Mouse (Mus musculus) layer of hippocampus, adult 2 months (tissue): ENCODE data around the gene Olfr686. TPM values are rescaled to one million over a fixed set of nuclear protein-coding genes. Genes with fewer than 3 reads are reported as not detected.

ENCODE experiments used
- DNase-seq, 2 experiments: peaks; one replicate each; pipeline ENCODE4 v3.0.0; 2022; ENCODE audit warnings: low spot score in 2 of 2
- H3K27ac ChIP-seq: fragments of 200-600 bp; 2 replicates; pipeline ENCODE4 v1.8.1; 2022
- H3K4me3 ChIP-seq: fragments of 200-600 bp; 2 replicates; pipeline ENCODE4 v1.8.1; 2022; ENCODE audit warnings: mild to moderate bottlenecking
- CTCF ChIP-seq: fragments of 200-600 bp; conservative IDR thresholded peaks from 2 replicates; pipeline ENCODE4 v1.8.1; 2022; ENCODE audit warnings: antibody characterized with exemption, mild to moderate bottlenecking, moderate library complexity
- long read RNA-seq, 2 experiments: library from polyadenylated mRNA; stranded (forward); transcript quantifications; one replicate each; pipeline ENCODE4 v2.0.0; 2021; ENCODE audit warnings: borderline mapping rate in 2 of 2
- total RNA-seq, 2 experiments: library from RNA; stranded (reverse); gene quantifications; 2 replicates each; pipeline ENCODE4 v1.2.3; 2021

Olfr686 gene
- not detected for total RNA-seq
- long read RNA-seq, experiment 1: 0 reads
- long read RNA-seq, experiment 2: 0 reads

DNA sequence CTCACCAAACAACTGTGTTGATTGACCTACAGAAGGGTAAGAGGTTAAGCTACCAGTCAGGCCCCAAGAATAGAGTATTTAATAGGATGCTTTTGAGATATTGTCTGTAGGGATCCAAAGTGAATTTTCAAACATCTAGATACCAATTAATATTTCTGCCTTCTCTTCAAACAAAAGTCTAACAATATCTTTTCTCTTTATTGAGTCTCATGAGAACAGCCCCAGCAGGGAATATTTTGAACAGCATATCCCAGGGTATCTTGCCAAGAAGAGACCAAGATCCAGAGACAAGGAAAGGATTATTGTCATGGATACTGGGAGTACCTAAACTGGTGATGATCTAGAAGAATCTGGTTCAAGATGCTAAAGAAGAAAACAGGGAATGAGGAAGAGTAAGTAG, at the start of gene Olfr686:
Olfr686 (minus strand) TSS at position 101 of the 400 bp plus-strand sequence.
- H3K27ac ChIP-seq: no peak within 1 kb of the TSS
- no peak within 1 kb of the TSS for H3K4me3 ChIP-seq
- no peak for DNase-seq
- no peak for TF ChIP-seq CTCF

DNA sequence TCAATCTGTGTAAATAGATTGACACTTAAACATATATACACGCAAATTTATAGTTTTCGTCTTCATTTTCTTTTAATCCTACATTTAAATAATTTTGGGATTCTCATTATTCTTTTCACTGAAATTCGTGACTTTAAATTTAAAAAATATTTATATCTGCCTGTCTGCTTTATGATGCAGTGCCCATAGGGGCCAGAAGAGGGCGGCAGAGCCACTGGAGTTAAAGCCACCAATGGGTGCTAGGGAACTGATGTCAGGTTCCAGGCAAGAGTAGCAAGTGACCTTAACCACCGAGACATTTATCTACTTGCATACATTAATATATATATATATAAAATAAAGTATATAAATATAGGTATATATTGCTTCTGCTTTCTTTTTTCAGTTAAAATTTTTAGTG, 49.4 kb upstream of the Olfr686 start:
- H3K27ac ChIP-seq: no peak overlapping the region
- DNase-seq: peak in 1 of 2 experiments; percentile 11
- peak; percentile 62 for TF ChIP-seq CTCF
- no peak overlapping the region for H3K4me3 ChIP-seq

DNA sequence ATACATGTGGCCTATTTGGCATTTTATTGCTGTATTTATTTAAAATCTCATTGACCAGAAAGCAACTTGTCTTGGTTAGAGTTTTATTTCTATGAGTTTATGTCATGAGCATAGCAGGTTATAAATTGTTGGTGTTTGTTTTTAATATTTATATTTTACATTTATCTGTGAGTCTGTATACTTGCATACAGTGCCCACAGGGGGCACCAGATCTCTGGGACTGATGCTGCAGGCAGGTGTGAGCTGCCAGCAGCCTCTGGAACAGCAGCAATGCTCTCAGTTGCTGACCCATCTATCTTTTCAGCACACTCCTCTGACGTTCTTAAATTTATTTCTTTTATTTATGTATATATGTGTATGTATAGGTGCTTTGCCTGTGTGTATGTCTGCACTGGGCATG, 40.9 kb upstream of the Olfr686 start:
- peak; percentile 50 for TF ChIP-seq CTCF
- Histone ChIP-seq H3K4me3 (no peak overlapping the region), H3K27ac (no peak overlapping the region)
- DNase-seq: no peak

DNA sequence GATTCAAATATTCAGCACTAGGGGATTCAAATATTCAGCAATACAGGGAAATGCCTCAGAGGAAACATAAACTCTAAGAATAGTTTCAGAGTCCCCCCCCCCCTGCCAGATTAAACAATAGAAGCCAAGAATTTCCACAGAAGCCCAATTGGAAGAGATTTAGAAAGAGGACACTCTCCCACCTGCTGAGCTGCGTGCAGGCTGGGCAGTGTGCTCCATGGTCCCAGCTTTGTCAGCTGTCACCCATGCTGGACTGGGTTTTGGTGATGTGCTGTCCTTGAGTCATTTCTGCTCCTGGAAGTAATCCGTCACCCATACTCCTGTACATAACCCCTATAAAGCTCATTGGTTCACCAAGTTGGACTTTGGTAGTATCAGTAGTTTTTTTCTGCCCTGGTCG, 40.4 kb upstream of the Olfr686 start:
- H3K27ac ChIP-seq: no peak overlapping the region
- H3K4me3 ChIP-seq: no peak overlapping the region
- DNase-seq: no peak
- no peak for TF ChIP-seq CTCF

DNA sequence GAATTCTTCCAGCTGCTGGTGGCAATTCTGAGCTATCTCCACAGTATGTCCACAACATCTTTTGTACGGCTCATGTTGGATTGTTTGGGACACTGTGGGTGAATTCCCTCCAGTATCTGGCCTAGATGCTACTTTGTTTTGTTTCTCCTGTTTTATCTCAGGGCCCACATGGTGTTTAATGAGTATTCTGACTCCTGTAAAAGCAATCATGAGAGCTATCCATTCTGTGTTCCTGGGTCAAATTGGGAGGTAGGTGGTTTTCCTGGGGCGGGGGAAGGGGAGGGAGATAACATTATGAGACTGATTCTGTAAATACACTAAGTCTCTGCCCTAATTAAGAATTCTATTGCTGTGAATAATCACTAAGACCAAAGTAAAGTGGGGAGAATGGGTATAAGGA, 22.1 kb upstream of the Olfr686 start:
- no peak overlapping the region for H3K4me3 ChIP-seq
- no peak for DNase-seq
- H3K27ac ChIP-seq: no peak overlapping the region
- TF ChIP-seq CTCF: no peak

DNA sequence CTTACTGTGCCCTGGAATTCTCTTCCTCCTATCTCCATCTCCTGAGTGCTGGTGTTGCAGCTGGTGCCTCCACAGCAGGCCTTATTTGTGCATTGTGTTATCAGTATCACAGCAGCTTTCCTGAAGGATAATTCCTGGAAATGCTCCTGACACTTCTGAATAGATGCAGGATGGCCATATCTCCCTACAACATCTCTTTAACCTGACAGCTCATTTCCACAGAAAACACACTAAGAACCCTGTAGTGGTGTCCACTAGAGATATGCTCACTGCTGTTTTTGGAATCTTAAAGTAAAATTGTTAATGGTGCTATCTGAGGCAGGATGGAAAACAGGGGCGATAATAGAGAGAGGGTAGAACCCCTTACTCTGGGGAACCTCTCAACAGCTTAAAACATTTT, 20.9 kb upstream of the Olfr686 start:
- no peak for DNase-seq
- H3K4me3 ChIP-seq: no peak overlapping the region
- no peak for TF ChIP-seq CTCF
- H3K27ac ChIP-seq: no peak overlapping the region

DNA sequence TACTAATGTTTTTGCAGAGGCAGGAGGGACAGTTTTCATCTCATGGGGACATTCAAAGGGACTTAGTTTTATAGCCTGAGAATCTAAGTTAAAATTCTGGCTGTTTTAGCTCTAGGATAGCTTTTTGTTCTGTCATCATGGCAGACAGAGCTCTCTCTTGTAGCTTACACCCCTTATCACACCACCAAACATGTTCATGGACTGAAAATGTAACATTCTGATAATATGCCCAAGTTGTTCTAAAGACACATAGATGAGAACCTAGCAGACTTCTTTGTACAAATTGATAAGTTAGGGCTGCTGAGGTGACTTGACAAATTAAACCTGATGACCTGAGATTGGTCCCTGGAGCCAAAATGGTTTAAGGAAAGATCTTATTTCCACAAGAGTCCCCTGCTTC, 19.4 kb upstream of the Olfr686 start:
- DNase-seq: no peak
- Histone ChIP-seq H3K27ac (no peak overlapping the region), H3K4me3 (no peak overlapping the region)
- TF ChIP-seq CTCF: no peak

DNA sequence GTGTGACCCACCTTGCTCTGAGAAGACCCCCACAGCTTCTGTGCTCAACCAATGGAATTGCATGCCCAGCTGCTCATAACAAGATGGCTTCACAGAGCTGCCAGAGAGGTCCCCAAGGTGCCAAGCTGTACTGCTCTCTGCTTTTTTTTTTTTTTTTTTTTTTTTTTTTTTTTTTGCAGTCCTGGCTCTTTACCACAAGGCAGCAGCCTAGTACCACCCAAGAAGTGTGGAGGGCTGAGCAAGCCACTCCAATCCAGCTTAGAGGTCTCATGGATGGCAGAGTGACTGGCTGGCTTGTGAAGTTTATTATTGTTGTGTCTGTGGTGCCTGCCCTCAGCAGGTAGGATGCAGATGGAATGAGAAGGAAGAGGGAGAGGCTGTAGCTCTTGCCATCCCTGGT, 18.8 kb upstream of the Olfr686 start:
- no peak for DNase-seq
- H3K27ac ChIP-seq: no peak overlapping the region
- no peak overlapping the region for H3K4me3 ChIP-seq
- peak; percentile 40 for TF ChIP-seq CTCF

DNA sequence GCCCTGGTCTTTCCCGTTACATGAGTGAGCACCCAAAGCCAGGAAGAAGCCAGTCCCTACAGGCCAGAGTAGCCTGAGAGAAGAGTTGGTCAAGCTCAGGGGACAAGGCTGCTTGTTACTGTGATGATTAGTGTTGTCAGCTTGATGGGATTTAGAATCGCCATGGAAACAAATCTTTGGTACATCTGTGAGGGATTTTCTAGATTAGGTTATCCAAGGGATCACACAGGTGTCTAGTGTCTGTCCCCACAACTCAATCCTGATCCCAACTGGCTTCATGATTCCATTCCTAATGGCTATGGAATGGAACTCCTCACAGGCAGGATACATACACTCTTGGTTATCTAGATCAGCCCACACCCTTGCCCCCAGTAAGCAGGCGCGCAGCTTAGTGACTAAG, 11.0 kb upstream of the Olfr686 start:
- DNase-seq: no peak
- Histone ChIP-seq H3K27ac (no peak overlapping the region), H3K4me3 (no peak overlapping the region)
- no peak for TF ChIP-seq CTCF

DNA sequence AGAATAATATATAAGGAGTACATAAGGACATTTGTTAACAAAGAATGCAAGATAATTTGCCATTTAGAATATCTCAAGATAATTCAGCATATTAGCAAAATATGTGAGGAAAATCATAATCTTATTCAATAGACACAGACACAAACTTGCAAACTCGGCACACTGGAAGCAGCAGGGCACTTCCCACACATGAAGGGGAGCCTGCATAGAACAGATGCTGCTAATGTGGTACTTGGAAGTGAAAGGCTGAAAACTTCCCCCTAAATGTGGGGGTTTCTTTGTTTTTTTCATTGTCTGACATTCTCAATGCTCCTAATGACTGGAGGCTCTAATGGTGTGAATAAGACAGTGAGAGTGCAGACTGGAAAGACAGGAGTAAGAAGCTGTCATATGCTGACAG, 7.5 kb upstream of the Olfr686 start:
- Histone ChIP-seq H3K27ac (0 out of 2 replicates have a peak overlapping the region, but pooled peaks have one; percentile 11), H3K4me3 (no peak overlapping the region)
- DNase-seq: peak; percentile 18 to 60
- TF ChIP-seq CTCF: no peak

DNA sequence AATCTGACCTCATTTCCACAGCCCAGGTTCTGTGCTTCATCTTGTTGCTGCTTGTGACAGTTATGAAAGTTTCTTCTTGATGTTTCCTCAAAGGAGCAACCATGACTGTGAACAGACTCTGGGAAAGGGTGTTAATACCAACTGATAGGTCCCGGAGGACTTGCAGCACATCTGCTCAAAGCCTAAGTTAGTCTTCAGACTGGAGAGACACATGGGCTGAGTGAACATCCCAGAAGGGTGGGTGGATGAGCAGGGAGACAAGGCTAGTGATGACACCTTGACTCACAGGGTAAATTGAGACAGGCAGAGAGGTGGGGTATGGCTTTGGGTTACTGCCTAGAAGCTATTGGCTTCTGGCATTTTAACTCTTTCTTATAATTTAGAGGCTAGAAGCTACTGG, 21.4 kb downstream of the Olfr686 start, which contains the start of gene Olfr685:
Olfr685 (minus strand) TSS at position 101 of the 400 bp plus-strand sequence.
- Histone ChIP-seq H3K4me3 (no peak within 1 kb of the TSS), H3K27ac (no peak within 1 kb of the TSS)
- TF ChIP-seq CTCF: no peak
- DNase-seq: no peak

DNA sequence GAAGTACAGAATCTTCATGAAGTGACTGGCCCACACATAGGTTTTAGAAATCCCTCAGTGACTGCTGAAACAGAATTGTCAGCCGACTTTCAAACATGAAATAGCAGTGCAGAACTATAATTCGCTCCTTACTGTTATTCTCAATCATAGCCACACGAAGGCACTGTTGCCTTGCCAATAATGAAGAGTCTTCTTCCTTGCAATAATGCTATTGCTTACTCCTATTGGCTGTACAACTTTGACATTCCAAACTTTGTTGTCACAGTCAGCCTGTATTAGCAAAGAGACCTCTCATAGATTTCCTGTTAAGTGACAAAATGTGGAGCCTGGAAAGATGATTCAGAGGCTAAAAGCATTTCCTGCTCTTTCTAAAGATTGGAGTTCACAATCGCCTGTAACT, 36.5 kb downstream of the Olfr686 start:
- peak; percentile 49 to 51 for DNase-seq
- TF ChIP-seq CTCF: peak; percentile 90
- Histone ChIP-seq H3K27ac (no peak overlapping the region), H3K4me3 (no peak overlapping the region)

DNA sequence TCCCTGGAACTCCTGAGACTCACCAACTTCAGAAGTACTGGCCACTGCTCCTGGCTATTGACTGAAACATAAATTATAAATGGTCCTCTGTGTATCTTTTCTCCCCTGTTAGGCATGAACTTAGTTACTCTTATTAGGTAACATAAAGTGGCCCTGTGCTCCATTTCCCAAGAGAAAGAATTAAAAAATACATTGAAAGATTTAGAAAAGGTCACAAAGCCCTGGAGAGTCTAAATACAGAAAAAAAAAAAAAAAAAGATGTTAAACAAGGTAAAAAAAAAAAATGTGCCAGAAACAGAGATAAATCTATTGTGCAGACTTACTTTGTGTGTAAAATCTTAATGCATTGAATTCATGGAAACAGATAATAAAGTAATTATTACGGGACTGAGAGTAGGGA, 43.7 kb downstream of the Olfr686 start, which contains the start of gene Olfr684:
Olfr684 (minus strand) TSS at position 101 of the 400 bp plus-strand sequence.
- no peak for TF ChIP-seq CTCF

More for the DNA sequence above, 43.7 kb downstream of the Olfr686 start, which contains the start of gene Olfr684:
- Histone ChIP-seq H3K27ac (no peak within 1 kb of the TSS), H3K4me3 (no peak within 1 kb of the TSS)
- no peak for DNase-seq

Other genes with a start within 250 kb of the Olfr686 start
- gene Olfr670, start 244.9 kb downstream of the Olfr686 start, total RNA-seq: not detected
- gene Olfr671, start 228.4 kb downstream of the Olfr686 start, total RNA-seq: not detected
- gene Olfr672, start 205.5 kb downstream of the Olfr686 start, total RNA-seq: not detected
- gene Olfr675, start 179.0 kb downstream of the Olfr686 start, total RNA-seq: not detected
- not detected for gene Olfr676, start 174.8 kb downstream of the Olfr686 start, total RNA-seq
- gene Olfr677, start 156.1 kb downstream of the Olfr686 start, total RNA-seq: not detected
- not detected for gene Olfr678, start 143.0 kb downstream of the Olfr686 start, total RNA-seq
- not detected for gene Olfr679, start 126.3 kb downstream of the Olfr686 start, total RNA-seq
- gene Olfr680-ps1, start 114.7 kb downstream of the Olfr686 start, total RNA-seq: not detected
- gene Olfr681, start 90.6 kb downstream of the Olfr686 start, total RNA-seq: not detected
- under 1 TPM in 1 of 2 experiments, not detected in 1; 0.25 TPM for gene Olfr683, start 60.5 kb downstream of the Olfr686 start, total RNA-seq
- not detected for gene Olfr684, start 43.8 kb downstream of the Olfr686 start, total RNA-seq
- not detected for gene Olfr685, start 21.5 kb downstream of the Olfr686 start, total RNA-seq
- gene Olfr688, start 80.6 kb upstream of the Olfr686 start, total RNA-seq: not detected
- not detected for gene Olfr689, start 103.7 kb upstream of the Olfr686 start, total RNA-seq
- 1 to 10 TPM in 1 of 2 experiments, under 1 TPM in 1; 0.44 to 1.0 TPM for gene Olfr690, start 126.6 kb upstream of the Olfr686 start, total RNA-seq
- gene Olfr691, start 134.8 kb upstream of the Olfr686 start, total RNA-seq: under 1 TPM; 0.61 to 0.74 TPM
- not detected for gene Olfr692, start 160.7 kb upstream of the Olfr686 start, total RNA-seq
- not detected for gene Gm5901, start 167.6 kb upstream of the Olfr686 start, total RNA-seq
- gene Fam160a2, start 192.6 kb upstream of the Olfr686 start, total RNA-seq: 10 to 100 TPM; 59.7 to 66.1 TPM
- gene Cnga4, start 197.1 kb upstream of the Olfr686 start, total RNA-seq: under 1 TPM; 0.69 to 0.90 TPM
- gene Cckbr, start 218.2 kb upstream of the Olfr686 start, total RNA-seq: 1 to 10 TPM; 6.2 to 6.5 TPM